Mouse (Mus musculus): ENCODE measurements around the gene Piezo1. TPM values are rescaled to one million over a fixed set of nuclear protein-coding genes. Genes with fewer than 3 reads are reported as not detected.

Gene Piezo1
- polyA plus RNA-seq, 1 experiment, result 156 TPM

DNA sequence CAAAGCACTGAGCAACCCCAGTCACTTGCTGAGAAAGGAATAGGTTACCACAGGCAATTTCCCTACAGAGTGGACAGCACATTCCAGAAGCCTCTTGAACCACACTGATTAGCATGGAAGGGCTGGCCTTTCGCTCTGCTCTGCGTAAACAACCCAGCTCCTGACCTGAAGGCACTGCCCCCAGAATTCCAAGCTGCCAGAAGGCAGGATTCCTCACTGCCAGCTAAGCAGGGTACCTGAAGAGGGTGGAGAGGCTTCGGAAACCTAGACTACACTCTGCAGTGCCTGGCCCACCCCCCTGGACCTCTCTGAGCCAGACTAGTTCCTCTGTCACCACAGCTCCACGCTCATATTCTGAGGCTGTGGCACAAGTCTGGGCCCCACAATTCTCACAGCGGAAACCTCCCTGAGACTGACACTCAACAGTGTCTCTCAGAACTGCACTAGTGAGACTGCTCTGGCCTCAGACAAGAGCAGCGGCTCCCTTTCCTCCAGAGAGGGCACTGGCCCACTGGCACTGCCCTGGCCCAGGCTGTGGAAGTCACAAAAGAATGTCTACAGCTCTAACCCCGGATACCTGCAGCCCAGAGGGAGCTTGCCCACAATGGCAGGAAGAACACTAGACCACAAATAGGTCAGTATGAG, 24.5 kb downstream of the Piezo1 start:
- Histone ChIP-seq H3K36me3 (ENCODE audit: control insufficient read depth, insufficient read depth) (no peaks in the 10 kb centered on the region), H3K79me2 (ENCODE audit: control insufficient read depth, insufficient read depth) (peaks cover 88% of the 10 kb centered on the region), H3K4me3 (no peak overlapping the region), H3K4me2 (ENCODE audit: low read depth) (no peak overlapping the region), H3ac (ENCODE audit: control insufficient read depth, insufficient read length) (no peak overlapping the region), H3K27me3 (ENCODE audit: control insufficient read depth, insufficient read depth, insufficient read length) (no peaks in the 10 kb centered on the region)
- TF ChIP-seq SRF (IDR thresholded peaks at IDR 0.05; ENCODE audit: control insufficient read depth, insufficient read length, low read depth) (no peak), REST (IDR thresholded peaks at IDR 0.05; ENCODE audit: insufficient read depth, insufficient read length) (no peak), TCF3 (IDR thresholded peaks at IDR 0.05; ENCODE audit: insufficient read length, low read depth) (no peak)

DNA sequence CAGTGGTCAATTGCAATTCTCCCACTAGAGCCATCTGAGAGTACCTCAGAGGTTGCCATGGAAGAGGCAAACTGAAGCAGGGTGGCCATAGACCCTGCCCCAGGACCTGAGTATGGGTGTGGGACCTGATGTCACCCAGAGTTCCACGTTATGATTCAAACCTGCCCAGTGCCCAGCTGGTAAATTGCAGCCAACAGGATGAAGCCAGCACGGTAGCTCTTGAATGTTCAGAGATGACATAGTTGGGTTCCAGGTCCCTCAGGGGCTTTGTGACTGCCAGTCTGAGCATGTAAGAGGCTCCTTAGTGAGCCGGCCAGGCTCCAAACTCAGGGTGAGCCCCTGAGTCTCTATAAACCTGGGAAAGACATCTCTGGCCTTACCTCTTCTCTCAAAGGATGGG, 25.0 kb downstream of the Piezo1 start:
- Histone ChIP-seq H3ac (ENCODE audit: control insufficient read depth, insufficient read length) (no peak overlapping the region), H3K4me2 (ENCODE audit: low read depth) (no peak overlapping the region), H3K79me2 (ENCODE audit: control insufficient read depth, insufficient read depth) (peaks cover 85% of the 10 kb centered on the region), H3K27me3 (ENCODE audit: control insufficient read depth, insufficient read depth, insufficient read length) (no peaks in the 10 kb centered on the region), H3K4me3 (no peak overlapping the region), H3K36me3 (ENCODE audit: control insufficient read depth, insufficient read depth) (no peaks in the 10 kb centered on the region)
- TF ChIP-seq POLR2AphosphoS2 (IDR thresholded peaks at IDR 0.05; ENCODE audit: insufficient read length, low read depth) (no peak), POLR2A (IDR thresholded peaks at IDR 0.05; ENCODE audit: insufficient read length, low read depth) (no peak), REST (IDR thresholded peaks at IDR 0.05; ENCODE audit: insufficient read depth, insufficient read length) (no peak), SRF (IDR thresholded peaks at IDR 0.05; ENCODE audit: control insufficient read depth, insufficient read length, low read depth) (no peak), CEBPB (IDR thresholded peaks at IDR 0.05; ENCODE audit: insufficient read depth, poor library complexity, severe bottlenecking) (no peak), MAX (IDR thresholded peaks at IDR 0.05; ENCODE audit: low read depth) (no peak), TCF12 (IDR thresholded peaks at IDR 0.05; ENCODE audit: insufficient read depth, poor library complexity, severe bottlenecking) (no peak), USF1 (IDR thresholded peaks at IDR 0.05; ENCODE audit: low read depth) (no peak), E2F4 (IDR thresholded peaks at IDR 0.05; ENCODE audit: insufficient read depth) (no peak), MYOD1 (IDR thresholded peaks at IDR 0.05; ENCODE audit: control insufficient read depth in 1 of 3, insufficient read length in 2 of 3, low read depth in 2 of 3) (no peak), TCF3 (IDR thresholded peaks at IDR 0.05; ENCODE audit: insufficient read length, low read depth) (no peak), MYOG (IDR thresholded peaks at IDR 0.05; ENCODE audit: control insufficient read depth in 1 of 3, insufficient read depth in 1 of 3, insufficient read length in 2 of 3, low read depth in 2 of 3) (no peak)

DNA sequence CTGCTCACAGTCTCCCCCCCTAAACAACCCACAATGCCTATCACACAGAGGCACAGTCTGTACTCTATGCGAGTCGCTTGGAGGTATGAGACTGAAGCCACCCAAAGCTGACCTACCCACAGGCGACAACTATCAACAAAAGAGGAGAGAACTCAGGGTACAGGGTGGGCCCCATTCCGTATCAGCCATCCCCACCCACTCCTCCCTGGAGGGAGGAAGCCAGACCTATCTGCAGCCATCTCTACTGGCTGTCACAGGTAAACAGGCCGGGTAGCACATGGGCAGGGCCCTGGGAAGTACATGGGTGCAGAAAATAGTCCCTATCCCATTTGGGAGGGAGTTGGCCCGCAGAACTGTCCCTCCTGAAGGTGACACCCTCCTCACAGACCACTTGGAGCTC, 26.1 kb downstream of the Piezo1 start:
- Histone ChIP-seq H3K4me3 (no peak overlapping the region), H3K27me3 (ENCODE audit: control insufficient read depth, insufficient read depth, insufficient read length) (no peaks in the 10 kb centered on the region), H3ac (ENCODE audit: control insufficient read depth, insufficient read length) (no peak overlapping the region), H3K79me2 (ENCODE audit: control insufficient read depth, insufficient read depth) (peaks cover 84% of the 10 kb centered on the region), H3K36me3 (ENCODE audit: control insufficient read depth, insufficient read depth) (no peaks in the 10 kb centered on the region), H3K4me2 (ENCODE audit: low read depth) (peak overlapping the region; percentile 53)
- TF ChIP-seq CEBPB (IDR thresholded peaks at IDR 0.05; ENCODE audit: insufficient read depth, poor library complexity, severe bottlenecking) (no peak), TCF3 (IDR thresholded peaks at IDR 0.05; ENCODE audit: insufficient read length, low read depth) (no peak), POLR2A (IDR thresholded peaks at IDR 0.05; ENCODE audit: insufficient read length, low read depth) (no peak), MYOG (IDR thresholded peaks at IDR 0.05; ENCODE audit: control insufficient read depth in 1 of 3, insufficient read depth in 1 of 3, insufficient read length in 2 of 3, low read depth in 2 of 3) (no peak), MAX (IDR thresholded peaks at IDR 0.05; ENCODE audit: low read depth) (no peak), E2F4 (IDR thresholded peaks at IDR 0.05; ENCODE audit: insufficient read depth) (no peak), TCF12 (IDR thresholded peaks at IDR 0.05; ENCODE audit: insufficient read depth, poor library complexity, severe bottlenecking) (no peak), USF1 (IDR thresholded peaks at IDR 0.05; ENCODE audit: low read depth) (no peak), SRF (IDR thresholded peaks at IDR 0.05; ENCODE audit: control insufficient read depth, insufficient read length, low read depth) (no peak)

DNA sequence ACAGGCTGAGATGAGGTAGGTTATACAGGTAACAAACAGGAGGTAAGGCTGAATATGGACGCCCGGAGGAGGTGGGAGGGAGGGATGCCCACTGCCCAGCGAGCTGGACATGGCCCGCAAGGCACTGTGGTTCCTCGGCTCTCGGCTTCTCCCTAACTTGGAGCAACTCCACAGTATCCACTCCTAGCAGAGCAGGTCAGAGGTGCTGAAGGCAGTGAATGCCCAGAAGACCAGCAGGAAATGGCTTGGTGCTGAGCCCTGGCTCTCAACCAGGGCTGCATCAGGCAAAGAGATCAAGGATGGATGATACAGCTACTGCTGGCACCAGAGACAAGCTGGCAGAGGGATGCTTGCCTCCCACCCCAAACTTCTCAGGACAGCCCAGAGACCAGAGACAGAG, 26.6 kb downstream of the Piezo1 start:
- Histone ChIP-seq H3K4me3 (no peak overlapping the region), H3K27me3 (ENCODE audit: control insufficient read depth, insufficient read depth, insufficient read length) (no peaks in the 10 kb centered on the region), H3K36me3 (ENCODE audit: control insufficient read depth, insufficient read depth) (no peaks in the 10 kb centered on the region), H3K4me2 (ENCODE audit: low read depth) (peak overlapping the region; percentile 53), H3K79me2 (ENCODE audit: control insufficient read depth, insufficient read depth) (peaks cover 84% of the 10 kb centered on the region), H3ac (ENCODE audit: control insufficient read depth, insufficient read length) (no peak overlapping the region)
- TF ChIP-seq TCF3 (IDR thresholded peaks at IDR 0.05; ENCODE audit: insufficient read length, low read depth), result no peak
- TF ChIP-seq USF1 (IDR thresholded peaks at IDR 0.05; ENCODE audit: low read depth), result no peak
- TF ChIP-seq POLR2AphosphoS2 (IDR thresholded peaks at IDR 0.05; ENCODE audit: insufficient read length, low read depth), result no peak
- no peak for TF ChIP-seq E2F4 (IDR thresholded peaks at IDR 0.05; ENCODE audit: insufficient read depth)
- TF ChIP-seq CEBPB (IDR thresholded peaks at IDR 0.05; ENCODE audit: insufficient read depth, poor library complexity, severe bottlenecking), result no peak
- TF ChIP-seq TCF12 (IDR thresholded peaks at IDR 0.05; ENCODE audit: insufficient read depth, poor library complexity, severe bottlenecking), result no peak
- no peak for TF ChIP-seq MYOD1 (IDR thresholded peaks at IDR 0.05; ENCODE audit: control insufficient read depth in 1 of 3, insufficient read length in 2 of 3, low read depth in 2 of 3)
- no peak for TF ChIP-seq MAX (IDR thresholded peaks at IDR 0.05; ENCODE audit: low read depth)
- TF ChIP-seq POLR2A (IDR thresholded peaks at IDR 0.05; ENCODE audit: insufficient read length, low read depth), result no peak
- TF ChIP-seq REST (IDR thresholded peaks at IDR 0.05; ENCODE audit: insufficient read depth, insufficient read length), result no peak
- no peak for TF ChIP-seq SRF (IDR thresholded peaks at IDR 0.05; ENCODE audit: control insufficient read depth, insufficient read length, low read depth)
- no peak for TF ChIP-seq MYOG (IDR thresholded peaks at IDR 0.05; ENCODE audit: control insufficient read depth in 1 of 3, insufficient read depth in 1 of 3, insufficient read length in 2 of 3, low read depth in 2 of 3)

All from myocyte (in vitro differentiated cells).